Mouse (Mus musculus): ENCODE results near the gene Cyth4. TPM values are rescaled to one million over a fixed set of nuclear protein-coding genes. Genes with fewer than 3 reads are reported as not detected.
A peak's percentile ranks its signal among the peaks of the same experiment; 100 is the strongest.

Gene Cyth4
- total RNA-seq, 2 experiments from 2014 or later: 4.8 to 6.9 TPM

- intact Hi-C loops (cut with DNase I): no loop called here
- DNase-seq: no peak
These were observed 14.0 kb downstream of the Cyth4 start for GRCm38 (mm10) chr15:78610705-78611462.

- DNase-seq: no peak
- intact Hi-C loops (cut with DNase I): no loop called here
These were observed 17.7 kb downstream of the Cyth4 start for GRCm38 (mm10) chr15:78614536-78614935.

GRCm38 (mm10) chr15:78616973-78617372 lies 20.1 kb downstream of the Cyth4 start:
- intact Hi-C loops (cut with DNase I): no loop called here
- DNase-seq: no peak

GRCm38 (mm10) chr15:78623426-78623825 lies 26.6 kb downstream of the Cyth4 start:
- intact Hi-C loops (cut with DNase I): loop anchor here (1.0 to 10.0 kb wide), 5 partner anchors 97 to 289 kb away; partner anchors contain the start of genes Cdc42ep1 and Pdxp
- peak; percentile 80 to 88 for DNase-seq

GRCm38 (mm10) chr15:78624431-78624950 lies 27.6 kb downstream of the Cyth4 start:
- intact Hi-C loops (cut with DNase I): loop anchor here (5.0 to 10.0 kb wide), 2 partner anchors 220 to 243 kb away; partner anchors contain the start of gene Cdc42ep1
- DNase-seq: peak; percentile 82 to 84

- intact Hi-C loops (cut with DNase I): loop anchor here (5.0 to 10.0 kb wide), 2 partner anchors 220 to 242 kb away; partner anchors contain the start of gene Cdc42ep1
- DNase-seq: no peak
These were observed 28.1 kb downstream of the Cyth4 start for GRCm38 (mm10) chr15:78624961-78625360.

GRCm38 (mm10) chr15:78626285-78626684 lies 29.4 kb downstream of the Cyth4 start:
- DNase-seq: no peak
- intact Hi-C loops (cut with DNase I): loop anchor here (10.0 kb wide), 1 partner anchor 219 kb away; the partner anchor contains the start of gene Cdc42ep1

GRCm38 (mm10) chr15:78632387-78632786 lies 35.5 kb downstream of the Cyth4 start:
- intact Hi-C loops (cut with DNase I): no loop called here
- DNase-seq: no peak

- no peak for DNase-seq
- intact Hi-C loops (cut with DNase I): no loop called here
These were observed 36.6 kb downstream of the Cyth4 start for GRCm38 (mm10) chr15:78633413-78633812.

GRCm38 (mm10) chr15:78634095-78634737 lies 37.4 kb downstream of the Cyth4 start:
- intact Hi-C loops (cut with DNase I): no loop called here
- no peak for DNase-seq

- intact Hi-C loops (cut with DNase I): no loop called here
- DNase-seq: peak; percentile 54 to 62
These were observed 38.4 kb downstream of the Cyth4 start for GRCm38 (mm10) chr15:78635231-78635630.

- intact Hi-C loops (cut with DNase I): no loop called here
These were observed 46.8 kb downstream of the Cyth4 start for GRCm38 (mm10) chr15:78643633-78644032.

GRCm38 (mm10) chr15:78644606-78645005 lies 47.8 kb downstream of the Cyth4 start:
- no peak for DNase-seq
- intact Hi-C loops (cut with DNase I): no loop called here

More at GRCm38 (mm10) chr15:78643633-78644032, 46.8 kb downstream of the Cyth4 start:
- DNase-seq: no peak

GRCm38 (mm10) chr15:78647746-78648145 lies 50.9 kb downstream of the Cyth4 start:
- DNase-seq: no peak
- intact Hi-C loops (cut with DNase I): no loop called here

GRCm38 (mm10) chr15:78651169-78651568 lies 54.3 kb downstream of the Cyth4 start:
- intact Hi-C loops (cut with DNase I): no loop called here
- DNase-seq: no peak

GRCm38 (mm10) chr15:78664268-78664667 lies 67.4 kb downstream of the Cyth4 start:
- DNase-seq: peak in 1 of 2 experiments; percentile 42

GRCm38 (mm10) chr15:78669221-78669871 lies 72.5 kb downstream of the Cyth4 start:
- intact Hi-C loops (cut with DNase I): no loop called here

More at GRCm38 (mm10) chr15:78664268-78664667, 67.4 kb downstream of the Cyth4 start:
- intact Hi-C loops (cut with DNase I): no loop called here

GRCm38 (mm10) chr15:78670341-78670740 lies 73.5 kb downstream of the Cyth4 start:
- intact Hi-C loops (cut with DNase I): no loop called here
- DNase-seq: no peak

More at GRCm38 (mm10) chr15:78669221-78669871, 72.5 kb downstream of the Cyth4 start:
- no peak for DNase-seq
